Mouse (Mus musculus) heart, postnatal 36 days (tissue): ENCODE results near the gene Prelid1. TPM values are rescaled to one million over a fixed set of nuclear protein-coding genes. Genes with fewer than 3 reads are reported as not detected.
A peak's percentile ranks its signal among the peaks of the same experiment; 100 is the strongest.

Source experiments
- DNase-seq, 2 experiments: peaks; one replicate each; pipeline ENCODE4 v3.0.0; 2021 to 2022
- intact Hi-C: fragments of 180-260 bp; cut with DNase I; formaldehyde crosslinking; loops from one replicate; pipeline ENCODE4 v1.15.1; 2025
- total RNA-seq, 2 experiments: library from RNA; stranded (reverse); gene quantifications; 2 replicates each; pipeline ENCODE4 v1.2.3; 2021

Gene Prelid1
- total RNA-seq, 2 experiments from 2014 or later = 46.7 to 52.5 TPM

- intact Hi-C loops = loop anchor here (2.0 to 10.0 kb wide), 2 partner anchors 31 to 225 kb away; partner anchors contain the start of genes Uimc1 and Zfp346
- peak; percentile 74 to 90 for DNase-seq
These were observed 9.6 kb downstream of the Prelid1 start, which contains the start of gene Mxd3 for GRCm38 (mm10) chr13:55329683-55330566. Gene Mxd3, minus strand, starts transcription at chr13:55329823.

- intact Hi-C loops = loop anchor here (2.0 kb wide), 1 partner anchor 30 kb away; no protein-coding TSS in a partner anchor
- no peak for DNase-seq
These were observed 10.5 kb downstream of the Prelid1 start for GRCm38 (mm10) chr13:55330567-55331400.

DNA sequence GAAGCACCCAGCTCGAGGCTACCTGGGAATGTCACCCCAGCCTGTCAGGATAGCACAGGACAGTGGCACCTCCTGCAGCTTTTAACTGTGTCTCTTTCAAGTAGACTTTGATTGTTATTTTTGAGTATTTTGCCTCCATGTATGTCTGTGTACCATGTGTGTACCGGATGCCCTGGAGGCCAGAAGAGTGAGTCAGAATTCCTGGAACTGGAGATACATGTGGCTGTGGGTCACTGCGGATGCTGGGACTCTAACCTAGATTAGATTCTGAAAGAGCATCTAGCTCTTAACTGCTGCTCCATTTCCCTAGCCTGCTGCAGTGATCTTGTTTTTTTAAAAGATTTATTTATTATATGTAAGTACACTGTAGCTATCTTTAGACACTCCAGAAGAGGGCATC, 12.0 kb downstream of the Prelid1 start:
- intact Hi-C loops = no loop called here

GRCm38 (mm10) chr13:55335701-55336100, 15.4 kb downstream of the Prelid1 start:
- DNase-seq = no peak
- intact Hi-C loops = no loop called here

More for the DNA sequence above, 12.0 kb downstream of the Prelid1 start:
- no peak for DNase-seq

GRCm38 (mm10) chr13:55337341-55337975, 17.2 kb downstream of the Prelid1 start:
- DNase-seq = no peak
- intact Hi-C loops = no loop called here

DNA sequence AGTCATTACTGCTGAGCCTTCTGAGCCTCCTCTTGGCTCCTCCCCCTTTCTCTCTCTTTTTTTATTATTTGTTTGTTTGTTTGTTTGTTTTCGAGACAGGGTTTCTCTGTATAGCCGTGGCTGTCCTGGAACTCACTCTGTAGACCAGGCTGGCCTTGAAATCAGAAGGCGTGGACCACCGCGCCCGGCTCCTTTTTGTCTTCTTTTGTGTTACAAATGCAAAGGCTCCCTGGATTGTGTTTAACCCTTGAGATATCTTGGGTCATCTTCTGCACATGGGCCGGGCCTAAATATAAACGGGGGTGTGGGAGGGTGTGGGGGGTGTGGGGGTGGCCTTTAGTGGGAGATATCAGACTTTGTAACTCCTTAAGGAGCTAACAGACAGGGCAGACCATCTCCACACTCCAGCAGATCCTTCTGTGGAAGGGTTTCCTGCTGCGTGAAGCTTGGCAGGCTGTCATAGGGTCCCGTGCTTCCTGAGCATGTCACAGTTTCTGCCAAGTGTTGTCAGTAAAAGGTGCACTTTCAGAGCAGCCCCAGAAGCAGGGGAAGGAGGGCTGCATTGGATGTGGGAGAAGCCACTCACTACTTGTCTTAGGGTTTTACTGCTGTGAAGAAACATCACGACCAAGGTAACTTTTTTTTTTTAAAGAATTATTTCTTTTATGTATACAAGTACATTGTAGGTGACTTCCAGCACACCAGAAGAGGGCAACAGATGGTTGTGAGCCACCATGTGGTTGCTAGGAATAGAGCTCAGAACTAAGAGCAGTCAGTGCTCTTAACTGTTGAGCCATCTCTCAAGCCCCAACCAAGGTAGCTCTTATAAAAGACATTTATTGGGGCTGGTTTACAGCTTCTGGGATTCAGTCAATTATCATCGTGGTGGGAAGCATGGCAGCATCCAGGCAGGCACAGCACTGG, 18.1 kb downstream of the Prelid1 start:
- no peak for DNase-seq
- intact Hi-C loops = no loop called here

DNA sequence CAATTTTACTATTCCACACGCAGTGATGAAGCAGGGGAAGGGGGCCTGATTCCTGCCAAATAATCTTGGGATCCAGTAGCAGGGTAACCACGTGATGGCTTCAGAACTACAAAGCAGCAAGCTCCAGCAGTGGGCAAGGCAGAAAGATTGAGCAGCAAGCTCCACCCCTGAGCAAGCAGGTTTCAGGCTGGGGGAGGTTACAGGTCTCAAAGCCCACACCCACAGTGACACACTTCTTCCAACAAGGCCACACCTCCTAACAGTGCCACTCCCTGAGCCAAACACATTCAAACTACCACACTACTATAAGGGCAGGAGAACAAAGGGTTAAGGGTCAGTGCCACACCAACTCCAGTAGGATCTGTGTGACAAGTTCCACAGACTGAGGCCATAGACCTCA, 19.0 kb downstream of the Prelid1 start:
- intact Hi-C loops = no loop called here
- no peak for DNase-seq

GRCm38 (mm10) chr13:55342469-55342868, 22.2 kb downstream of the Prelid1 start:
- intact Hi-C loops = no loop called here
- no peak for DNase-seq

DNA sequence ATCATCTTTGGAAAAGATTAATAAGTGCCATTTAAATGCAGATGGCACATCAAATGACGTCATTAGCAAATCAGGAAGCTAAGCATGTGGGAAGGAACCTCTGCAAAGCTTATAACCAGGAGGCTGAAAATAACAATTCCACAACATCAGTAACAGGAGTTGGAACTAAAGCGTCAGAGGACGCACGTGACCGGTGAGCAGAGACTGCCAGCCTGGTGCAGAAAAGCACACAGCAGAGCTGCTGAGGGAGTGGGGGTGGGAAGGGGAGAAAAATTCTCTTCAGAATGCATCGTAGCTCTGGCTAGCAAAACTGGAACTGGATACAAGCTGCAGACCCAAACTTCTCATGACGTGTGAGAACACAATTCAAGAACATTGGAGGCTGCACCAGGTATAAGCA, 24.0 kb downstream of the Prelid1 start:
- intact Hi-C loops = no loop called here
- DNase-seq = no peak

DNA sequence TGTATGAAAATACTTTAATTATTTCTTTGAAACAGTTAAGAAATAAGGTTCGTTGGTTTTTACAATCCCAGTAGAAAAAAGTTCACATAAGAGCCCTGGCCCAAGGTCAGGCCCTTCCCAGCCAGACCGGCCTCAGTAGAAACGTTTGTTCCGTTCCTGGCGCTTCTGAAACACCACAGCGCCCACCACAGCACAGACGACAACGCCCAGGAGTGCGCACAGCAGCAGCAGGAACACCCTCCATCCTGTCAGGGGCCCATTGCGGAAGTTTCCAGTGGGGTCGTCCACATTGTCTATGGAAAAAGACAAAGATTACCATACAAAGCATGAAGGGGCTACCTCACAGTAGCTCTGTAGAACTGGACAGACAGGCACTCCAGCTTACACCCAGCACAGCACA, 26.4 kb downstream of the Prelid1 start:
- DNase-seq = no peak
- intact Hi-C loops = no loop called here

DNA sequence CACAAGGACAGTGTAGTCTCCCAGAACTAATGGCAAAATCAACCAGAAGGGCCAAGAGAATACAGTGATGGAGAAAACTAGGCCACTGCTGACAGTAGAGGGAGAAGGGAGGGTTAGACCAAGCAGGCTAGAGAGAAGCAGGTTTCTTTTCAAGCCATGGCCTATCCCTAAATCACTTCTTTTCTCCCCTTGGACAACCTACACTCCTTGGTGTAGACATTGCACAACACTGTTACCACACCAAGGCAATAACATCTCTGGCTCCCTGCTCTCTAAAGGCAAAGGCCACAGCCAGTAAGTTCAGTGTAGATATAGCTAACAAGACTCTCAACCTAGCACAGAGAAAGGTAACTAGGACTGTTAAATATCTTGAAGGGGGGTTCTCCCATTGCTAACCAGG, 40.8 kb downstream of the Prelid1 start:
- no peak for DNase-seq
- intact Hi-C loops = loop anchor here (2.0 kb wide), 1 partner anchor 30 kb away; no protein-coding TSS in a partner anchor

DNA sequence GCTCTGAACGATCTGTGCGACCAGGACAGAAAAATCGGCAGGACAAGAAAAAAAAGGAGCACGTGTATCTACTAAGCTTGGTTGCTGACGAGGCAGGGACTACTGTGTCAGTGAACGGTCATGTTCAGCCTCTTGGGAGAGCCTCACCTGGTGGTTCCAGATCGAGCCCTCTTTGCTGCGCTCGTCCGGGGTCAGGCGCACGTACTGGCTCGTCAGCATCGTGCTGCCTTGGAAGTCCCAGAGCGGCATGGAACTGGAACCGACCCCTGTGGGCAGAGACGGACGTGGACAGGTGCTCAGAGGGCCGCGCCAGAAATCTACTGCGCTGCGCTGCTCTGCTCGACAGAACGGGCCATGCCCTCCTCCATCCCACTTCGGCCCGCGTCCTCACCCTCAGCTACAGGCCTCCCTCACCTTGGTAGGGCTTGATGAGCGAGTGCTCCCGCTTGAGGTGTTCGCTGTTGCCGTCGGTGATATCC, 41.7 kb downstream of the Prelid1 start:
- intact Hi-C loops = loop anchor here (2.0 kb wide), 1 partner anchor 31 kb away; no protein-coding TSS in a partner anchor
- DNase-seq = no peak

GRCm38 (mm10) chr13:55362453-55363060, 42.3 kb downstream of the Prelid1 start, which contains the start of gene Lman2:
Gene Lman2, minus strand, starts transcription at chr13:55362783.
- DNase-seq = peak; percentile 91 to 94
- intact Hi-C loops = no loop called here

GRCm38 (mm10) chr13:55368401-55368800, 48.1 kb downstream of the Prelid1 start:
- intact Hi-C loops = no loop called here
- DNase-seq = no peak

DNA sequence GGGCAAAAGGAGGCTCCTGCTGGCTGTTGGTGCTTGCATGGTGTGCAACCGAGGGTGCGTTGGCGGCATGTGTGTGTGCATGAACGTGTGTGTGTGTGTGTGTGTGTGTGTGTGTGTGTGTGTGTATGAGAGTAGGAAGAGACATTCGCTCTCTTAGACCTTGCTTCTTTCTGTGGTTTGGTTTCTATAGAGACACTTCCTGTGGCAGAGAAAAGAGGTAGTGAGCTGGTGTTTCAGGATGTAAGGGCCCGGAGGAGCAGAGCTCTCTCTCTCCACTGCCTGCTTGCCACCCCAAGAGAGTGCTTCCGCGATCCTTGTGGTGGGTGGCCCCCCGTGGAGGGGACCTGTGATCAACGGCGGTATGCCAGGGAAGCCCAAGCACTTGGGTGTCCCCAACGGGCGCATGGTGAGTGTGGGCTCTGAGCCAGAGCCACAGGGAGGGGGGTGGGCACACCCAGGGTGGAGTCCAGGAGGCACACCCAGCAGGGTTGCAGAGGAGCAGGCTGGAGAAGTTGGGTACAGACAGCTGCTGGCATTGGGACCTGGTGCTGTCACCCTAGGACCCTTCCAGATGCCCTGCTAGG, 49.3 kb downstream of the Prelid1 start, which contains the start of gene Rgs14:
TSS of gene Rgs14 (plus strand) at position 202 of the 584 bp plus-strand sequence.
- intact Hi-C loops = no loop called here
- peak; percentile 26 to 43 for DNase-seq

DNA sequence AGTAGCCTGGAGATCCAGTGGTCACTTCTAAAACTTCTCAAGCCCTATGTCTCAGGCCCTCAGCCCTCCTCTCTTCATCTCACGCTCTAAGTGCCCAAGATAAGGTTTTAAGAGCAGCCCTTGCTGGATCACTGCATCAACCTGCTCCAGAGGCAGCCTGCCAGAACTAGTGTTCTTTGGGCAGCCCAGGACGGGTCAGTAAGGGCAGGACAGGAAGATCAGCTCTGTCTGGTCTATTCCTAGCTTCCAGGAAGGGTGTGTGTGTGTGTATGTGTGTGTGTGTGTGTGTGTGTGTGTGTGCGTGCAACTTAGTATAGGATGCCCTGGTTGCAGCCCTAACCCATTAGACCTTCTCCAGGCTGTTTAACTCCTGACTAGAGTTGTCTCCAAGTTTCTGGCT, 49.9 kb downstream of the Prelid1 start:
- DNase-seq = peak; percentile 14 to 27
- intact Hi-C loops = no loop called here

DNA sequence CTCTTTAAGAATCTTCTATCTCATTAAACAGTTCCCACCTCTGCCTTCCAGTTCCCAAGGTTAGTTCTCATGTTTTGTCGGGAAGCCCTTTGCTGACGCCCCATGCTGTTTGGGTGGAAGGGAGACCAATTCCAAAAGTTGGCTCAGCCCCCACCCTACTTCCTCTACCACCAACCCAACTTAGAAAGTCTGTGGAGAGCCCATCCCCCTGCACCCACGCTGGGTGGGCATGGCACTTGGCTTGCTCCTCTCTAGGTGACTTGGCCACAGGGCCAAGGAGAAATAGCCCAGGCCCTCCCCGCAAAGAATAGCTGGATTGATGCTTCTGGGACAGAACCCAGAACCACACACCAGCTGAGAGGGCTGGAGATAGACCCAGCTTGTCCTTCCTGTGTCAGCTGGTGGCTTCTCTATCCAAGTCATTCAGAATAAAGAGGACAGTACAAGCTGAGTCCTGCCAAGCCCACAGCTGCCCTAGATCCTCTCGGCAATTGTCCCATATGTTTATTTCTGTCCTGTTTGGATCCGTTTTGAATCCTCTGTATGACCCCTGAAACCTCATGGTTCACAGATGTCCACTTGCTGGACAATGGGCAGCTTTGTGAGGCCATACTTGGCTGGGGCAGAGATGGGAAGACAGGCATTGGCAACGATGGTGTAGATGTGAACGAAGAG, 50.8 kb downstream of the Prelid1 start:
- DNase-seq = peak in 1 of 2 experiments; percentile 12
- intact Hi-C loops = no loop called here

GRCm38 (mm10) chr13:55371740-55372139, 51.4 kb downstream of the Prelid1 start:
- intact Hi-C loops = no loop called here
- DNase-seq = no peak
